Mouse (Mus musculus) CH12.LX (cell line): ENCODE measurements around the gene Babam1.

Source experiments
- MAFK ChIP-seq: IDR thresholded peaks from 2 replicates; pipeline ENCODE4 v1.6.1; 2011; ENCODE audit warnings: low read length, improper control_type of control experiment; ENCODE audit not compliant: insufficient replicate concordance
- MAX ChIP-seq: IDR thresholded peaks from 2 replicates; pipeline ENCODE4 v1.6.1; 2011; ENCODE audit warnings: low read length, improper control_type of control experiment

DNA sequence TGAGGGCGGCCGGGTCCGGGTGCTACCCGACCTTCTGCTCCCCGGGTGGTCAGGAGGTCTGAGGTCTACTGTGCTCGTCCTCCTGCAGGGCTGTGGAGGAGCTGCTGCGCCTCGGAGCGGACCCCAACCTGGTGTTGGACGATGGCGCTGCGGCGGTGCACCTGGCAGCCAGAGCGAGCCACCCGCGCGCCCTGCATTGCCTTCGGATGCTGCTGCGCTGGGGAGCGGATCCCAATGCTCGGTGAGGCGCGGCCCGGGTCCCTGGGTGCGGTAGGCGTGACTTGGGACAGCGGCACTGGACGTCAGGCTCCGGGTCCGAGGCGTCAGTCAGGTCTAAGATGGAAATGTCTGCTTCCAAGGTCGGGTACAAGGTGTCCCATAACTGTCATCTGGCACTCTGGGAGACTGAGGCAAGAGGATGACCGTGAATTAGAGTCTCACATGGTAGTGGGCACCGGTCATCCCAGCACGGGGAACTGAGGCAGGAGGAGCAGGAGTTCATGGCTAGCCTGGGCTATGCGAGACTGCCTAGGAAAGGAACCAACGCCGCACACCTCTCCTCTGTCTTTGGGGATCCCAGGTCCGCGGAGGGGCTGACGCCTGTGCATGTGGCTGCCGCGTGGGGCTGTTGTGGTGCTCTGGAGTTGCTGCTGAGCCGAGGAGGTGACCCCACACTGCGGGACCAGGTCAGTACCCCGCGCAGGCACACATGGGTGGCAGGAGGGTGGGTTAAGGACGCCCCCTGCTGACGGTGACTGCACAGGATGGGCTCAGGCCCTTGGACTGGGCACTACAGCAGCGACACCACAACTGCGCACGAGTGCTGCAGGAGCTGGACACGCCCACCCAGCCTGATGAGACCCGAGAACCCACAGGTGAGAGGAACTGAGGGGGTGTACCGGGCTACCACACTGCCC is 9.7 kb downstream of the Babam1 start:
- no peak for TF ChIP-seq MAFK
- peak; percentile 91 for TF ChIP-seq MAX
